Mouse (Mus musculus) embryonic facial prominence, embryonic 14.5 days (tissue): ENCODE data around the gene Srarp. TPM values are rescaled to one million over a fixed set of nuclear protein-coding genes. Genes with fewer than 3 reads are reported as not detected.

ENCODE experiments used
- ATAC-seq: fragments of 200-750 bp; cut with Nextera tagmentation; 2 replicates; pipeline ENCODE4 v1.8.0; 2017; ENCODE audit warnings: low read depth, moderate number of reproducible peaks, moderate TSS enrichment
- DNase-seq: peaks from one replicate; pipeline ENCODE4 v3.0.0-alpha.2; 2015; ENCODE audit warnings: low spot score
- H3K27ac ChIP-seq: fragments of 300-500 bp; sonication (generic); replicated peaks from 2 replicates; pipeline ENCODE4 v1.5.1; 2014; ENCODE audit warnings: low read depth, mild to moderate bottlenecking, low read length, moderate library complexity
- H3K27me3 ChIP-seq: fragments of 300-500 bp; sonication (generic); replicated peaks from 2 replicates; pipeline ENCODE4 v1.6.1; 2014; ENCODE audit warnings: low read length; ENCODE audit not compliant: control insufficient read depth, insufficient read depth
- H3K36me3 ChIP-seq: fragments of 300-500 bp; sonication (generic); 2 replicates; pipeline ENCODE4 v1.6.1; 2014; ENCODE audit warnings: low read length, mixed read lengths; ENCODE audit not compliant: control insufficient read depth, insufficient read depth
- H3K4me1 ChIP-seq: fragments of 300-500 bp; sonication (generic); 2 replicates; pipeline ENCODE4 v1.6.1; 2014; ENCODE audit warnings: antibody characterized with exemption, low read length; ENCODE audit not compliant: control insufficient read depth, insufficient read depth
- H3K4me2 ChIP-seq: fragments of 300-500 bp; sonication (generic); 2 replicates; pipeline ENCODE4 v1.6.1; 2014; ENCODE audit warnings: low read depth, mild to moderate bottlenecking, low read length, moderate library complexity, mixed read lengths
- H3K4me3 ChIP-seq: fragments of 300-500 bp; sonication (generic); 2 replicates; pipeline ENCODE4 v1.5.1; 2014; ENCODE audit warnings: low read depth, mild to moderate bottlenecking, low read length
- H3K9ac ChIP-seq: fragments of 300-500 bp; sonication (generic); 2 replicates; pipeline ENCODE4 v1.6.1; 2014; ENCODE audit warnings: low read depth, mild to moderate bottlenecking, low read length, moderate library complexity, mixed read lengths
- H3K9me3 ChIP-seq: fragments of 300-500 bp; sonication (generic); 2 replicates; pipeline ENCODE4 v1.6.1; 2016; ENCODE audit warnings: low read length; ENCODE audit not compliant: control insufficient read depth
- WGBS: fragments of 180-500 bp; shearing (Covaris S2); extraction: QIAGEN DNeasy Blood & Tissue Kit; methylation state at CpG from one replicate; pipeline ENCODE4 v1.1.7; 2014; 5-methylcytosine and 5-hydroxymethylcytosine counted together
- polyA plus RNA-seq: library from polyadenylated mRNA; unstranded; fragments of >200 nt; fragmentation: Nextera tagmentation; extraction: Ambion mirVana; gene quantifications from 2 replicates; pipeline ENCODE4 v1.2.1, GENCODE M21; 2014

Gene Srarp
- polyA plus RNA-seq, 1 experiment from 2014 or later: not detected

- 70% methylated on average over 14 of the region's 14 CpGs for WGBS
- H3K27ac ChIP-seq: no peak overlapping the region
- H3K9me3 ChIP-seq: no peaks in the 10 kb centered on the region
- peaks cover 19% of the 10 kb centered on the region; the same call in 1 of the 2 replicates for H3K36me3 ChIP-seq
- no peak overlapping the region for H3K9ac ChIP-seq
- no peaks in the 10 kb centered on the region for H3K27me3 ChIP-seq
- H3K4me3 ChIP-seq: no peak overlapping the region
- H3K4me2 ChIP-seq: no peak overlapping the region
- peaks cover 6% of the 10 kb centered on the region for H3K4me1 ChIP-seq
- DNase-seq (no peak), ATAC-seq (no peak)
Measured at GRCm38 (mm10) chr4:141454581-141455350, 18.9 kb upstream of the Srarp start.

- ATAC-seq (no peak), DNase-seq (no peak)
- Histone ChIP-seq H3K9me3 (no peaks in the 10 kb centered on the region), H3K4me2 (no peak overlapping the region), H3K27ac (no peak overlapping the region), H3K4me1 (no peaks in the 10 kb centered on the region), H3K27me3 (no peaks in the 10 kb centered on the region), H3K9ac (no peak overlapping the region), H3K36me3 (peaks cover 44% of the 10 kb centered on the region), H3K4me3 (no peak overlapping the region)
- WGBS: 90% methylated on average over 9 of the region's 9 CpGs
Measured at GRCm38 (mm10) chr4:141451916-141452450, 16.1 kb upstream of the Srarp start.

- Histone ChIP-seq H3K9ac (no peak overlapping the region), H3K27me3 (no peaks in the 10 kb centered on the region), H3K4me1 (no peaks in the 10 kb centered on the region), H3K27ac (no peak overlapping the region), H3K36me3 (peaks cover 49% of the 10 kb centered on the region), H3K4me3 (no peak overlapping the region), H3K9me3 (no peaks in the 10 kb centered on the region), H3K4me2 (no peak overlapping the region)
- no peak for DNase-seq
- no peak for ATAC-seq
- 90% methylated on average over 2 of the region's 2 CpGs for WGBS
Measured at GRCm38 (mm10) chr4:141451251-141451650, 15.3 kb upstream of the Srarp start.

GRCm38 (mm10) chr4:141446211-141446610 lies 10.3 kb upstream of the Srarp start:
- Histone ChIP-seq H3K27me3 (no peaks in the 10 kb centered on the region), H3K4me2 (no peak overlapping the region), H3K4me1 (peaks cover 15% of the 10 kb centered on the region), H3K27ac (no peak overlapping the region), H3K9me3 (no peaks in the 10 kb centered on the region), H3K4me3 (no peak overlapping the region), H3K36me3 (peaks cover 30% of the 10 kb centered on the region), H3K9ac (no peak overlapping the region)
- no peak for ATAC-seq
- DNase-seq: no peak
- 73% methylated on average over 7 of the region's 7 CpGs for WGBS

GRCm38 (mm10) chr4:141445328-141445720 lies 9.4 kb upstream of the Srarp start:
- DNase-seq: no peak
- Histone ChIP-seq H3K36me3 (peaks cover 30% of the 10 kb centered on the region), H3K4me3 (peak overlapping the region; percentile 98), H3K4me2 (peak overlapping the region; percentile 90), H3K4me1 (peaks cover 15% of the 10 kb centered on the region), H3K9me3 (no peaks in the 10 kb centered on the region), H3K27me3 (no peaks in the 10 kb centered on the region), H3K27ac (peak overlapping the region; percentile 70; the same call in 1 of the 2 replicates), H3K9ac (peak overlapping the region; percentile 96)
- 0 out of 2 replicates have a peak, but pooled peaks have one; percentile 2 for ATAC-seq
- WGBS: 13% methylated on average over 14 of the region's 14 CpGs

- peak within 1 kb of the TSS; percentile 70; the same call in 1 of the 2 replicates for H3K27ac ChIP-seq
- H3K27me3 ChIP-seq: no peaks in the 10 kb centered on the region
- H3K4me3 ChIP-seq: peak within 1 kb of the TSS; percentile 98
- peaks cover 29% of the 10 kb centered on the region for H3K36me3 ChIP-seq
- peaks cover 15% of the 10 kb centered on the region for H3K4me1 ChIP-seq
- H3K9me3 ChIP-seq: no peaks in the 10 kb centered on the region
- ATAC-seq: peak; percentile 95
- H3K4me2 ChIP-seq: peak within 1 kb of the TSS; percentile 90
- peak; percentile 96 for DNase-seq
- peak within 1 kb of the TSS; percentile 96 for H3K9ac ChIP-seq
- under 1% methylated on average over 40 of the region's 102 CpGs for WGBS
Measured at GRCm38 (mm10) chr4:141444451-141445327, 8.8 kb upstream of the Srarp start, which contains the start of gene Zbtb17. Gene Zbtb17 (plus strand): TSS chr4:141444654.

GRCm38 (mm10) chr4:141443641-141444429 lies 7.9 kb upstream of the Srarp start:
- Histone ChIP-seq H3K27ac (0 out of 2 replicates have a peak overlapping the region, but pooled peaks have one; percentile 0), H3K4me2 (peak overlapping the region; percentile 90)

GRCm38 (mm10) chr4:141440877-141441276 lies 5.0 kb upstream of the Srarp start:
- H3K9ac ChIP-seq: no peak overlapping the region
- H3K27ac ChIP-seq: no peak overlapping the region
- H3K4me2 ChIP-seq: no peak overlapping the region
- peaks cover 14% of the 10 kb centered on the region for H3K4me1 ChIP-seq
- no peak for ATAC-seq
- H3K27me3 ChIP-seq: no peaks in the 10 kb centered on the region
- H3K36me3 ChIP-seq: no peaks in the 10 kb centered on the region
- H3K9me3 ChIP-seq: no peaks in the 10 kb centered on the region
- no peak overlapping the region for H3K4me3 ChIP-seq
- DNase-seq: no peak

More at GRCm38 (mm10) chr4:141443641-141444429, 7.9 kb upstream of the Srarp start:
- Histone ChIP-seq H3K4me1 (peaks cover 15% of the 10 kb centered on the region), H3K4me3 (peak overlapping the region; percentile 98), H3K9ac (peak overlapping the region; percentile 96), H3K36me3 (peaks cover 23% of the 10 kb centered on the region), H3K9me3 (no peaks in the 10 kb centered on the region), H3K27me3 (no peaks in the 10 kb centered on the region)
- DNase-seq (no peak), ATAC-seq (no peak)
- 48% methylated on average over 11 of the region's 11 CpGs for WGBS
